Mouse (Mus musculus) midbrain, postnatal 0 days (tissue): ENCODE results near the gene Pnpla7. TPM values are rescaled to one million over a fixed set of nuclear protein-coding genes. Genes with fewer than 3 reads are reported as not detected.
A peak's percentile ranks its signal among the peaks of the same experiment; 100 is the strongest.
"Not testable (repeated sequence)": the region's sequence is repeated elsewhere in the genome, so short reads cannot be mapped to it uniquely, and the experiment has no call there.

ENCODE experiments used
- ATAC-seq: fragments of 200-750 bp; cut with Nextera tagmentation; 2 replicates; pipeline ENCODE4 v1.8.0; 2017; ENCODE audit warnings: moderate number of reproducible peaks, mild to moderate bottlenecking, moderate TSS enrichment, moderate library complexity; ENCODE audit not compliant: low FRiP score
- DNase-seq: peaks from one replicate; pipeline ENCODE4 v3.0.0-alpha.2; 2015; ENCODE audit warnings: low spot score
- H3K27ac ChIP-seq: fragments of 300-500 bp; sonication (generic); 2 replicates; pipeline ENCODE4 v1.5.1; 2014; ENCODE audit warnings: low read depth, mild to moderate bottlenecking, low read length, mixed read lengths
- H3K27me3 ChIP-seq: fragments of 300-500 bp; sonication (generic); 2 replicates; pipeline ENCODE4 v1.6.1; 2014; ENCODE audit warnings: low read length, control low read depth, mixed read lengths; ENCODE audit not compliant: insufficient read depth
- H3K36me3 ChIP-seq: fragments of 300-500 bp; sonication (generic); 2 replicates; pipeline ENCODE4 v1.6.1; 2014; ENCODE audit warnings: low read length, control low read depth, mixed read lengths; ENCODE audit not compliant: insufficient read depth
- H3K4me1 ChIP-seq: fragments of 300-500 bp; sonication (generic); 2 replicates; pipeline ENCODE4 v1.6.1; 2014; ENCODE audit warnings: mild to moderate bottlenecking, control low read depth, antibody characterized with exemption, low read length, mixed read lengths; ENCODE audit not compliant: insufficient read depth
- H3K4me2 ChIP-seq: fragments of 300-500 bp; sonication (generic); 2 replicates; pipeline ENCODE4 v1.6.1; 2014; ENCODE audit warnings: low read depth, mild to moderate bottlenecking, low read length, mixed read lengths; ENCODE audit not compliant: poor library complexity, severe bottlenecking
- H3K4me3 ChIP-seq: fragments of 300-500 bp; sonication (generic); 2 replicates; pipeline ENCODE4 v1.5.1; 2014; ENCODE audit warnings: low read depth, mild to moderate bottlenecking, low read length, moderate library complexity
- H3K9ac ChIP-seq: fragments of 300-500 bp; sonication (generic); replicated peaks from 2 replicates; pipeline ENCODE4 v1.6.1; 2014; ENCODE audit warnings: mild to moderate bottlenecking, low read length, moderate library complexity, mixed read lengths; ENCODE audit not compliant: poor library complexity, severe bottlenecking
- H3K9me3 ChIP-seq: fragments of 300-500 bp; sonication (generic); 2 replicates; pipeline ENCODE4 v1.6.1; 2016; ENCODE audit warnings: low read length, control low read depth
- CTCF ChIP-seq: IDR thresholded peaks from 2 replicates; pipeline ENCODE4 v1.5.1; 2016; ENCODE audit warnings: antibody characterized with exemption, mild to moderate bottlenecking
- WGBS: fragments of 180-500 bp; shearing (Covaris S2); extraction: QIAGEN DNeasy Blood & Tissue Kit; methylation state at CpG from one replicate; pipeline ENCODE4 v1.1.7; 2014; 5-methylcytosine and 5-hydroxymethylcytosine counted together
- polyA plus RNA-seq: library from polyadenylated mRNA; unstranded; fragments of >200 nt; fragmentation: Nextera tagmentation; extraction: Ambion mirVana; gene quantifications from 2 replicates; pipeline ENCODE4 v1.2.1, GENCODE M21; 2015
- total RNA-seq: library from RNA; depleted of rRNA; stranded (reverse); fragments of >200 nt; gene quantifications from 2 replicates; pipeline ENCODE4 v1.2.3, GENCODE M21; 2014

Pnpla7 gene
- total and polyA plus RNA-seq, 2 experiments from 2014 or later = 3.2 to 3.6 TPM

GRCm38 (mm10) chr2:24934441-24934963 is 41.3 kb upstream of the Pnpla7 start:
- TF ChIP-seq CTCF = no peak
- Histone ChIP-seq H3K4me1 (peaks cover 2% of the 10 kb centered on the region; the same call in 1 of the 2 replicates), H3K4me3 (peak overlapping the region; percentile 74), H3K9ac (peak overlapping the region; percentile 87), H3K4me2 (peak overlapping the region; percentile 85), H3K9me3 (no peaks in the 10 kb centered on the region), H3K36me3 (no peaks in the 10 kb centered on the region), H3K27ac (peak overlapping the region; percentile 72), H3K27me3 (no peaks in the 10 kb centered on the region)
- ATAC-seq = peak; percentile 64
- peak; percentile 28 for DNase-seq
- 3% methylated on average over 18 of the region's 19 CpGs for WGBS

- Histone ChIP-seq H3K27ac (peak within 1 kb of the TSS; percentile 72), H3K4me3 (peak within 1 kb of the TSS; percentile 74), H3K9ac (peak within 1 kb of the TSS; percentile 87), H3K27me3 (no peaks in the 10 kb centered on the region), H3K9me3 (no peaks in the 10 kb centered on the region), H3K36me3 (no peaks in the 10 kb centered on the region), H3K4me1 (peaks cover 2% of the 10 kb centered on the region; the same call in 1 of the 2 replicates), H3K4me2 (peak within 1 kb of the TSS; percentile 85)
- TF ChIP-seq CTCF = peak; percentile 72
- 1% methylated on average over 43 of the region's 49 CpGs for WGBS
- DNase-seq (peak; percentile 93), ATAC-seq (peak; percentile 90)
These were observed 40.6 kb upstream of the Pnpla7 start, which contains the start of gene Arrdc1 for GRCm38 (mm10) chr2:24935057-24935796. TSS of gene Arrdc1 (minus strand) at chr2:24935252.

GRCm38 (mm10) chr2:24942092-24942491 is 33.7 kb upstream of the Pnpla7 start:
- no peaks in the 10 kb centered on the region for H3K27me3 ChIP-seq
- H3K27ac ChIP-seq = no peak overlapping the region
- no peak for TF ChIP-seq CTCF
- WGBS = 73% methylated on average over 4 of the region's 4 CpGs
- no peaks in the 10 kb centered on the region for H3K9me3 ChIP-seq
- H3K9ac ChIP-seq = no peak overlapping the region
- no peaks in the 10 kb centered on the region for H3K4me1 ChIP-seq
- H3K36me3 ChIP-seq = no peaks in the 10 kb centered on the region
- DNase-seq = no peak
- no peak overlapping the region for H3K4me2 ChIP-seq
- no peak for ATAC-seq
- H3K4me3 ChIP-seq = no peak overlapping the region

- H3K4me3 ChIP-seq, H3K9ac ChIP-seq, H3K36me3 ChIP-seq, H3K27me3 ChIP-seq, H3K9me3 ChIP-seq, ATAC-seq, H3K4me1 ChIP-seq, H3K4me2 ChIP-seq, H3K27ac ChIP-seq: not testable (repeated sequence)
- 52% methylated on average over 2 of the region's 2 CpGs for WGBS
- DNase-seq = peak; percentile 40
- TF ChIP-seq CTCF = peak; percentile 51
These were observed 31.5 kb upstream of the Pnpla7 start for GRCm38 (mm10) chr2:24944304-24944703.

- H3K36me3 ChIP-seq = peaks cover 14% of the 10 kb centered on the region
- under 1% methylated on average over 83 of the region's 108 CpGs for WGBS
- H3K27me3 ChIP-seq = no peaks in the 10 kb centered on the region
- peak within 1 kb of the TSS; percentile 95 for H3K4me2 ChIP-seq
- peak within 1 kb of the TSS; percentile 63 for H3K27ac ChIP-seq
- peak within 1 kb of the TSS; percentile 98 for H3K4me3 ChIP-seq
- no peaks in the 10 kb centered on the region for H3K9me3 ChIP-seq
- TF ChIP-seq CTCF = no peak
- ATAC-seq = peak; percentile 98
- DNase-seq = peak; percentile 98
- peak within 1 kb of the TSS; percentile 88 for H3K9ac ChIP-seq
- peaks cover 5% of the 10 kb centered on the region; the same call in 1 of the 2 replicates for H3K4me1 ChIP-seq
These were observed 26.2 kb upstream of the Pnpla7 start, which contains the start of gene Zmynd19 for GRCm38 (mm10) chr2:24949421-24950188. TSS of gene Zmynd19 (plus strand) at chr2:24949792.
